Mouse (Mus musculus) gastrocnemius, adult 2 months (tissue): ENCODE data around the gene Spock1. TPM values are rescaled to one million over a fixed set of nuclear protein-coding genes. Genes with fewer than 3 reads are reported as not detected.
A peak's percentile ranks its signal among the peaks of the same experiment; 100 is the strongest.

ENCODE experiments used
- DNase-seq: peaks from one replicate; pipeline ENCODE4 v3.0.0; 2022
- H3K27ac ChIP-seq: fragments of 200-600 bp; 2 replicates; pipeline ENCODE4 v1.8.1; 2022; ENCODE audit warnings: mild to moderate bottlenecking
- H3K4me3 ChIP-seq: fragments of 200-600 bp; 2 replicates; pipeline ENCODE4 v1.8.1; 2022; ENCODE audit warnings: mild to moderate bottlenecking, moderate library complexity
- CTCF ChIP-seq: fragments of 200-600 bp; IDR thresholded peaks from 2 replicates; pipeline ENCODE4 v1.8.1; 2022; ENCODE audit warnings: antibody characterized with exemption, mild to moderate bottlenecking, moderate library complexity
- intact Hi-C: fragments of 180-260 bp; cut with DNase I; formaldehyde crosslinking; loops from one replicate; pipeline ENCODE4 v1.15.1; 2025
- total RNA-seq, 2 experiments: library from RNA; stranded (reverse); gene quantifications; 2 replicates each; pipeline ENCODE4 v1.2.3; 2021

Gene Spock1
- total RNA-seq, 2 experiments from 2014 or later: 0.13 to 0.78 TPM

- intact Hi-C loops: no loop called here
- Histone ChIP-seq H3K27ac (no peak overlapping the region), H3K4me3 (no peak overlapping the region)
- no peak for TF ChIP-seq CTCF
- no peak for DNase-seq
Measured at GRCm38 (mm10) chr13:57568404-57568803, 339.7 kb downstream of the Spock1 start.

- intact Hi-C loops: no loop called here
- Histone ChIP-seq H3K27ac (no peak overlapping the region), H3K4me3 (no peak overlapping the region)
- DNase-seq: no peak
- no peak for TF ChIP-seq CTCF
Measured at GRCm38 (mm10) chr13:57555186-57555585, 352.9 kb downstream of the Spock1 start.

- Histone ChIP-seq H3K4me3 (no peak overlapping the region), H3K27ac (no peak overlapping the region)
- no peak for DNase-seq
- peak; percentile 44 for TF ChIP-seq CTCF
- intact Hi-C loops: no loop called here
Measured at GRCm38 (mm10) chr13:57549743-57550142, 358.4 kb downstream of the Spock1 start.

- intact Hi-C loops: no loop called here
- H3K4me3 ChIP-seq: no peak overlapping the region
- peak; percentile 44 for DNase-seq
- H3K27ac ChIP-seq: no peak overlapping the region
- TF ChIP-seq CTCF: no peak
Measured at GRCm38 (mm10) chr13:57536988-57537547, 371.1 kb downstream of the Spock1 start.

GRCm38 (mm10) chr13:57534325-57534724 lies 373.8 kb downstream of the Spock1 start:
- no peak overlapping the region for H3K4me3 ChIP-seq
- no peak overlapping the region for H3K27ac ChIP-seq
- intact Hi-C loops: no loop called here
- no peak for DNase-seq
- TF ChIP-seq CTCF: no peak

- Histone ChIP-seq H3K4me3 (no peak overlapping the region), H3K27ac (no peak overlapping the region)
- DNase-seq: no peak
- TF ChIP-seq CTCF: no peak
- intact Hi-C loops: no loop called here
Measured at GRCm38 (mm10) chr13:57525946-57526345, 382.2 kb downstream of the Spock1 start.

- Histone ChIP-seq H3K4me3 (no peak overlapping the region), H3K27ac (no peak overlapping the region)
- DNase-seq: no peak
- TF ChIP-seq CTCF: no peak
- intact Hi-C loops: no loop called here
Measured at GRCm38 (mm10) chr13:57524546-57524945, 383.6 kb downstream of the Spock1 start.

- Histone ChIP-seq H3K4me3 (no peak overlapping the region), H3K27ac (no peak overlapping the region)
- no peak for TF ChIP-seq CTCF
- intact Hi-C loops: no loop called here
- DNase-seq: no peak
Measured at GRCm38 (mm10) chr13:57523366-57523765, 384.8 kb downstream of the Spock1 start.

- no peak overlapping the region for H3K4me3 ChIP-seq
Measured at GRCm38 (mm10) chr13:57522319-57522718, 385.8 kb downstream of the Spock1 start.

GRCm38 (mm10) chr13:57521152-57521551 lies 387.0 kb downstream of the Spock1 start:
- peak; percentile 48 for TF ChIP-seq CTCF
- intact Hi-C loops: no loop called here
- DNase-seq: no peak
- H3K4me3 ChIP-seq: no peak overlapping the region
- no peak overlapping the region for H3K27ac ChIP-seq

More at GRCm38 (mm10) chr13:57522319-57522718, 385.8 kb downstream of the Spock1 start:
- no peak for TF ChIP-seq CTCF
- DNase-seq: no peak
- intact Hi-C loops: no loop called here
- H3K27ac ChIP-seq: no peak overlapping the region

GRCm38 (mm10) chr13:57519790-57520189 lies 388.3 kb downstream of the Spock1 start:
- intact Hi-C loops: no loop called here
- TF ChIP-seq CTCF: no peak
- DNase-seq: no peak
- Histone ChIP-seq H3K27ac (no peak overlapping the region), H3K4me3 (no peak overlapping the region)

GRCm38 (mm10) chr13:57515737-57516136 lies 392.4 kb downstream of the Spock1 start:
- intact Hi-C loops: no loop called here
- no peak for TF ChIP-seq CTCF

GRCm38 (mm10) chr13:57501552-57501951 lies 406.6 kb downstream of the Spock1 start:
- intact Hi-C loops: no loop called here
- TF ChIP-seq CTCF: no peak
- Histone ChIP-seq H3K4me3 (no peak overlapping the region), H3K27ac (no peak overlapping the region)
- no peak for DNase-seq

More at GRCm38 (mm10) chr13:57515737-57516136, 392.4 kb downstream of the Spock1 start:
- no peak overlapping the region for H3K27ac ChIP-seq
- DNase-seq: no peak
- no peak overlapping the region for H3K4me3 ChIP-seq

GRCm38 (mm10) chr13:57496778-57497177 lies 411.4 kb downstream of the Spock1 start:
- Histone ChIP-seq H3K4me3 (no peak overlapping the region), H3K27ac (no peak overlapping the region)
- intact Hi-C loops: no loop called here
- DNase-seq: no peak
- no peak for TF ChIP-seq CTCF
